7 mouse cellular contexts compared by ENCODE assay signal in genomic region chr4:152185510-152186204, GRCm38 (mm10). TPM values are rescaled to one million over a fixed set of nuclear protein-coding genes. Genes with fewer than 3 reads are reported as not detected.
A peak's percentile ranks its signal among the peaks of the same experiment; 100 is the strongest.
DNase-seq lines count a peak whose midpoint lies in the region; ATAC-seq and TF ChIP-seq lines count a peak whose summit lies in the region.

No protein-coding gene starts in this region.

- H3K4me1 ChIP-seq in MEL (ENCODE audit: control insufficient read depth in 1 of 2, insufficient read depth in 2 of 2, low read length in 2 of 2): peaks cover 39 to 50% of the 10 kb centered on the region in 2 experiments
- peaks cover 20% of the 10 kb centered on the region for H3K4me1 ChIP-seq in forebrain, embryonic 14.5 days (ENCODE audit: control insufficient read depth, insufficient read depth, low read length)
- peaks cover 20% of the 10 kb centered on the region for H3K4me1 ChIP-seq in hindbrain, embryonic 16.5 days (ENCODE audit: control insufficient read depth, insufficient read depth, low read depth, low read length)
- H3K4me1 ChIP-seq in midbrain, embryonic 11.5 days (ENCODE audit: control insufficient read depth, insufficient read depth, low read length): peaks cover 18% of the 10 kb centered on the region

- no peaks in the 10 kb centered on the region for H3K9me3 ChIP-seq in MEL (replicated peaks; ENCODE audit: insufficient read depth, low read length)
- H3K9me3 ChIP-seq in forebrain, embryonic 14.5 days (replicated peaks; ENCODE audit: control insufficient read depth, low read length): no peaks in the 10 kb centered on the region
- H3K9me3 ChIP-seq in hindbrain, embryonic 16.5 days (ENCODE audit: control insufficient read depth, low read length): no peaks in the 10 kb centered on the region
- H3K9me3 ChIP-seq in midbrain, embryonic 11.5 days (ENCODE audit: control insufficient read depth, low read length): no peaks in the 10 kb centered on the region

- TF ChIP-seq POLR2A in MEL (IDR thresholded peaks at IDR 0.05; ENCODE audit: control insufficient read depth in 1 of 2, insufficient read depth in 1 of 2, low read depth in 1 of 2, low read length in 2 of 2, poor library complexity in 1 of 2): 0 out of 4 replicates have a peak, but pooled peaks have one; percentile 5 to 25

- peak overlapping the region; percentile 45 for H3K4me2 ChIP-seq in forebrain, embryonic 14.5 days (ENCODE audit: low read length)
- H3K4me2 ChIP-seq in hindbrain, embryonic 16.5 days (ENCODE audit: low read length): peak overlapping the region; percentile 47
- peak overlapping the region; percentile 32 for H3K4me2 ChIP-seq in midbrain, embryonic 11.5 days

- peak overlapping the region; percentile 73 for H3K27ac ChIP-seq in MEL (ENCODE audit: control insufficient read depth, low read depth, low read length)
- peak overlapping the region; percentile 76 for H3K27ac ChIP-seq in forebrain, embryonic 14.5 days (ENCODE audit: low read depth, low read length)
- H3K27ac ChIP-seq in hindbrain, embryonic 16.5 days (ENCODE audit: low read depth, low read length): peak overlapping the region; percentile 77
- no peak overlapping the region for H3K27ac ChIP-seq in midbrain, embryonic 11.5 days (ENCODE audit: low read depth, low read length)

- peaks cover 41% of the 10 kb centered on the region for H3K79me2 ChIP-seq in MEL (ENCODE audit: control insufficient read depth, insufficient read depth, low read length, poor library complexity)

- DNase-seq in MEL (ENCODE audit: low read depth, low spot score): peak; percentile 77
- DNase-seq in forebrain, embryonic 14.5 days (ENCODE audit: low spot score): peak; percentile 79
- DNase-seq in midbrain, embryonic 11.5 days (ENCODE audit: low spot score, missing footprints): peak; percentile 93
- peak; percentile 77 to 82 for DNase-seq in urinary bladder, postnatal 36 days (ENCODE audit: low spot score in 2 of 2)
- no peak for DNase-seq in adrenal gland, adult (ENCODE audit: inconsistent age in 2 of 2, low spot score in 1 of 2)

- peak; percentile 60 for ATAC-seq in CD4-positive, CD25-positive, alpha-beta regulatory T cell, adult 4 months
- ATAC-seq in forebrain, embryonic 14.5 days: peak; percentile 72
- ATAC-seq in hindbrain, embryonic 16.5 days: peak; percentile 80
- peak; percentile 43; the same call in 1 of the 2 replicates for ATAC-seq in midbrain, embryonic 11.5 days (ENCODE audit: low FRiP score)

- H3K9ac ChIP-seq in MEL (ENCODE audit: control insufficient read depth, low read depth, low read length, poor library complexity, severe bottlenecking): peak overlapping the region; percentile 31
- peak overlapping the region; percentile 56 for H3K9ac ChIP-seq in forebrain, embryonic 14.5 days (ENCODE audit: low read length)
- H3K9ac ChIP-seq in hindbrain, embryonic 16.5 days (ENCODE audit: low read depth, low read length): peak overlapping the region; percentile 44
- peak overlapping the region; percentile 43 for H3K9ac ChIP-seq in midbrain, embryonic 11.5 days (ENCODE audit: low read length)

- no peak for TF ChIP-seq RAD21 in MEL (IDR thresholded peaks at IDR 0.05; ENCODE audit: low read depth, low read length)

- peaks cover 5 to 47% of the 10 kb centered on the region in 2 experiments; a peak in 3 of 4 replicates for H3K36me3 ChIP-seq in MEL (ENCODE audit: control insufficient read depth in 1 of 2, insufficient read depth in 2 of 2, low read length in 2 of 2)
- H3K36me3 ChIP-seq in forebrain, embryonic 14.5 days (ENCODE audit: control insufficient read depth, insufficient read depth, low read length): 0 out of 2 replicates have a peak, but pooled peaks cover 4% of the 10 kb centered on the region
- H3K36me3 ChIP-seq in hindbrain, embryonic 16.5 days (ENCODE audit: control insufficient read depth, insufficient read depth, low read length): no peaks in the 10 kb centered on the region
- no peaks in the 10 kb centered on the region for H3K36me3 ChIP-seq in midbrain, embryonic 11.5 days (ENCODE audit: control insufficient read depth, insufficient read depth, low read length)

- peak overlapping the region; percentile 25 to 68 for H3K4me3 ChIP-seq in MEL (ENCODE audit: control insufficient read depth in 1 of 2, insufficient read depth in 1 of 2, low read depth in 2 of 2, low read length in 2 of 2)
- H3K4me3 ChIP-seq in forebrain, embryonic 14.5 days (ENCODE audit: low read depth, low read length): peak overlapping the region; percentile 6; the same call in 1 of the 2 replicates
- peak overlapping the region; percentile 16; the same call in 1 of the 2 replicates for H3K4me3 ChIP-seq in hindbrain, embryonic 16.5 days (ENCODE audit: low read length)
- no peak overlapping the region for H3K4me3 ChIP-seq in midbrain, embryonic 11.5 days (ENCODE audit: low read depth, low read length)

- 4% methylated on average over 19 of the region's 19 CpGs for WGBS in forebrain, embryonic 14.5 days
- WGBS in hindbrain, embryonic 16.5 days: 8% methylated on average over 18 of the region's 19 CpGs
- 4% methylated on average over 19 of the region's 19 CpGs for WGBS in midbrain, embryonic 11.5 days

- peak in 1 of 2 experiments; percentile 48; a peak in 2 of 4 replicates for TF ChIP-seq EP300 in MEL (IDR thresholded peaks at IDR 0.05; ENCODE audit: low read depth in 1 of 2, low read length in 2 of 2)

- no peaks in the 10 kb centered on the region for H3K27me3 ChIP-seq in MEL (ENCODE audit: control insufficient read depth in 1 of 2, insufficient read depth in 2 of 2, low read length in 2 of 2)
- no peaks in the 10 kb centered on the region for H3K27me3 ChIP-seq in forebrain, embryonic 14.5 days (replicated peaks; ENCODE audit: control insufficient read depth, insufficient read depth, low read length)
- no peaks in the 10 kb centered on the region for H3K27me3 ChIP-seq in hindbrain, embryonic 16.5 days (replicated peaks; ENCODE audit: control insufficient read depth, insufficient read depth, low read length)
- no peaks in the 10 kb centered on the region for H3K27me3 ChIP-seq in midbrain, embryonic 11.5 days (ENCODE audit: control insufficient read depth, insufficient read depth, low read length)

- TF ChIP-seq CTCF in MEL (IDR thresholded peaks at IDR 0.05 in 2 of 3, conservative IDR thresholded peaks at IDR 0.05 in 1 of 3; ENCODE audit: control insufficient read depth in 1 of 3, insufficient read depth in 1 of 3, low read depth in 2 of 3, low read length in 3 of 3, poor library complexity in 1 of 3, severe bottlenecking in 1 of 3): no peak

TF ChIP-seq in MEL, 35 proteins besides CTCF, POLR2A, EP300 and RAD21 (continues in another document):
- TF ChIP-seq POLR2AphosphoS2 (IDR thresholded peaks at IDR 0.05; ENCODE audit: low read length): no peak
- 0 out of 2 replicates have a peak, but pooled peaks have one; percentile 15 for TF ChIP-seq ETS1 (IDR thresholded peaks at IDR 0.05; ENCODE audit: low read depth, low read length)
- TF ChIP-seq TBP (IDR thresholded peaks at IDR 0.05; ENCODE audit: low read depth, low read length): 0 out of 2 replicates have a peak, but pooled peaks have one; percentile 50
- TF ChIP-seq UBTF (IDR thresholded peaks at IDR 0.05; ENCODE audit: borderline replicate concordance, insufficient read depth, low read depth, low read length): no peak
- TF ChIP-seq MAZ (IDR thresholded peaks at IDR 0.05; ENCODE audit: low read depth, low read length): no peak
- no peak; the same call in 1 of the 2 replicates for TF ChIP-seq TAL1 (IDR thresholded peaks at IDR 0.05; ENCODE audit: low read length)
- TF ChIP-seq MYB (IDR thresholded peaks at IDR 0.05; ENCODE audit: low read depth, low read length): 0 out of 2 replicates have a peak, but pooled peaks have one; percentile 21
- no peak for TF ChIP-seq CHD1 (IDR thresholded peaks at IDR 0.05; ENCODE audit: low read depth, low read length)
- no peak for TF ChIP-seq USF1 (IDR thresholded peaks at IDR 0.05; ENCODE audit: low read depth, low read length)
- TF ChIP-seq GATA1 (IDR thresholded peaks at IDR 0.05; ENCODE audit: low read depth, low read length): no peak
- no peak for TF ChIP-seq TCF12 (IDR thresholded peaks at IDR 0.05; ENCODE audit: low read depth, low read length)
- no peak for TF ChIP-seq MAX (IDR thresholded peaks at IDR 0.05; ENCODE audit: low read length)
- no peak for TF ChIP-seq MEF2A (IDR thresholded peaks at IDR 0.05; ENCODE audit: extremely low read depth, insufficient replicate concordance, low read depth, low read length, poor library complexity, severe bottlenecking)

RNA-seq across cellular contexts. Expression of gene Acot7, which starts 7.7 kb away (rescaled TPM):
- polyA plus RNA-seq in CD4-positive, CD25-positive, alpha-beta regulatory T cell, adult 4 months (2017; shearing (Covaris generic)): 100 to 1,000 TPM; 108 to 145 TPM
- 81.8 and 92.7 TPM in 2 replicates for total RNA-seq in MEL (2012; rRNA removed)
- polyA plus RNA-seq in MEL (2012; ENCODE audit: insufficient read depth in 1 of 2, insufficient read length in 2 of 2, low read depth in 1 of 2, low replicate concordance in 2 of 2, missing spikeins in 1 of 2): 100 to 1,000 TPM in 1 of 2 experiments, not detected in 1; 127 TPM
- polyA plus RNA-seq in forebrain, embryonic 14.5 days (2014; fragmentation: Nextera tagmentation; extraction: Ambion mirVana): 168 and 208 TPM in 2 replicates
- polyA plus RNA-seq in hindbrain, embryonic 16.5 days (2015; fragmentation: Nextera tagmentation; extraction: Ambion mirVana): 478 and 542 TPM in 2 replicates
- polyA plus RNA-seq in midbrain, embryonic 11.5 days (2014; fragmentation: Nextera tagmentation; extraction: Ambion mirVana): 92.5 and 93.5 TPM in 2 replicates

RNA-seq across cellular contexts. Expression of gene Hes2, which starts 27.0 kb away (rescaled TPM):
- not detected for polyA plus RNA-seq in CD4-positive, CD25-positive, alpha-beta regulatory T cell, adult 4 months (2017; shearing (Covaris generic))
- total RNA-seq in MEL (2012; rRNA removed): 0.20 TPM in 1 of 2 replicates, not detected in the other
- polyA plus RNA-seq in MEL (2012; ENCODE audit: insufficient read depth in 1 of 2, insufficient read length in 2 of 2, low read depth in 1 of 2, low replicate concordance in 2 of 2, missing spikeins in 1 of 2): under 1 TPM in 1 of 2 experiments, not detected in 1; 0.28 TPM
- polyA plus RNA-seq in forebrain, embryonic 14.5 days (2014; fragmentation: Nextera tagmentation; extraction: Ambion mirVana): not detected in 2 replicates
- not detected in 2 replicates for polyA plus RNA-seq in hindbrain, embryonic 16.5 days (2015; fragmentation: Nextera tagmentation; extraction: Ambion mirVana)
- 1.0 and 1.4 TPM in 2 replicates for polyA plus RNA-seq in midbrain, embryonic 11.5 days (2014; fragmentation: Nextera tagmentation; extraction: Ambion mirVana)

RNA-seq across cellular contexts. Expression of gene Espn, which starts 33.5 kb away (rescaled TPM):
- polyA plus RNA-seq in CD4-positive, CD25-positive, alpha-beta regulatory T cell, adult 4 months (2017; shearing (Covaris generic)): 1 to 10 TPM; 9.5 to 9.9 TPM
- 4.5 and 5.0 TPM in 2 replicates for total RNA-seq in MEL (2012; rRNA removed)
- polyA plus RNA-seq in MEL (2012; ENCODE audit: insufficient read depth in 1 of 2, insufficient read length in 2 of 2, low read depth in 1 of 2, low replicate concordance in 2 of 2, missing spikeins in 1 of 2): 10 to 100 TPM in 1 of 2 experiments, not detected in 1; 19.6 TPM
- 0.19 TPM in 1 of 2 replicates, not detected in the other for polyA plus RNA-seq in forebrain, embryonic 14.5 days (2014; fragmentation: Nextera tagmentation; extraction: Ambion mirVana)
- polyA plus RNA-seq in hindbrain, embryonic 16.5 days (2015; fragmentation: Nextera tagmentation; extraction: Ambion mirVana): 0.34 and 0.46 TPM in 2 replicates
- polyA plus RNA-seq in midbrain, embryonic 11.5 days (2014; fragmentation: Nextera tagmentation; extraction: Ambion mirVana): 0.33 and 0.61 TPM in 2 replicates

Comparison
In these comparisons a context has a peak if more than half of its experiments do, and no peak if none do; other contexts are left out.
1. DNase-seq: peak in MEL (single experiment), forebrain, embryonic 14.5 days (single experiment), midbrain, embryonic 11.5 days (single experiment) and urinary bladder, postnatal 36 days (2 of 2); none in adrenal gland, adult (0 of 2).
2. Peak in every context shown above with its lines, with median percentiles within 50 percentile points of each other: ATAC-seq, H3K9ac ChIP-seq and H3K4me2 ChIP-seq.